Comparison of ENCODE assay signal across 8 mouse cellular contexts in genomic region chr19:11820211-11820610, GRCm38 (mm10). TPM values are rescaled to one million over a fixed set of nuclear protein-coding genes. Genes with fewer than 3 reads are reported as not detected.
DNase-seq lines count a peak whose midpoint lies in the region; ATAC-seq lines count a peak whose summit lies in the region.

No protein-coding gene starts in this region.

- 29% methylated on average over 6 of the region's 6 CpGs for WGBS in intestine, embryonic 15.5 days
- whole genome bisulfite sequencing in neural tube, embryonic 12.5 days: 32% methylated on average over 6 of the region's 6 CpGs

- no peak for ATAC-seq in intestine, embryonic 15.5 days
- peak; percentile 27; the same call in 1 of the 2 replicates for ATAC-seq in neural tube, embryonic 12.5 days (ENCODE audit: low FRiP score, low read depth)

- H3K27ac ChIP-seq in intestine, embryonic 15.5 days: peak overlapping the region; percentile 17; the same call in 1 of the 2 replicates
- H3K27ac ChIP-seq in neural tube, embryonic 12.5 days: no peak overlapping the region

- peaks cover 10% of the 10 kb centered on the region; the same call in 1 of the 2 replicates for H3K4me1 ChIP-seq in intestine, embryonic 15.5 days (replicated peaks)
- peaks cover 11% of the 10 kb centered on the region for H3K4me1 ChIP-seq in neural tube, embryonic 12.5 days

- H3K36me3 ChIP-seq in intestine, embryonic 15.5 days: no peaks in the 10 kb centered on the region
- no peaks in the 10 kb centered on the region for H3K36me3 ChIP-seq in neural tube, embryonic 12.5 days

- no peaks in the 10 kb centered on the region for H3K9me3 ChIP-seq in intestine, embryonic 15.5 days
- H3K9me3 ChIP-seq in neural tube, embryonic 12.5 days: no peaks in the 10 kb centered on the region

- H3K4me2 ChIP-seq in intestine, embryonic 15.5 days (replicated peaks): peak overlapping the region; percentile 89
- peak overlapping the region; percentile 98 for H3K4me2 ChIP-seq in neural tube, embryonic 12.5 days (replicated peaks)

- H3K9ac ChIP-seq in intestine, embryonic 15.5 days: 0 out of 2 replicates have a peak overlapping the region, but pooled peaks have one; percentile 81
- H3K9ac ChIP-seq in neural tube, embryonic 12.5 days: no peak overlapping the region

- H3K27me3 ChIP-seq in intestine, embryonic 15.5 days (replicated peaks): no peaks in the 10 kb centered on the region
- H3K27me3 ChIP-seq in neural tube, embryonic 12.5 days (replicated peaks): peaks cover 43% of the 10 kb centered on the region

- H3K4me3 ChIP-seq in intestine, embryonic 15.5 days (replicated peaks): peak overlapping the region; percentile 90
- H3K4me3 ChIP-seq in neural tube, embryonic 12.5 days: no peak overlapping the region

- DNase-seq in kidney, adult 11 months: peak; percentile 11
- DNase-seq in kidney, adult 9 months: no peak
- DNase-seq in cerebellum, adult 9-11 months: peak; percentile 25
- no peak for DNase-seq in adrenal gland, postnatal 10 days
- no peak for DNase-seq in frontal cortex, postnatal 36 days (ENCODE audit: low spot score in 2 of 2)
- DNase-seq in adrenal gland, adult 2 months: no peak

RNA-seq across cellular contexts. Expression of gene Stx3, which starts 1.0 kb away (rescaled TPM):
- 41.6 and 44.8 TPM in 2 replicates for polyA plus RNA-seq in intestine, embryonic 15.5 days (2015; fragmentation: Nextera tagmentation; extraction: Ambion mirVana)
- polyA plus RNA-seq in neural tube, embryonic 12.5 days (2016; fragmentation: Nextera tagmentation; extraction: Ambion mirVana): 4.7 and 4.9 TPM in 2 replicates
- total RNA-seq in adrenal gland, postnatal 10 days (2021): 1 to 10 TPM; 5.8 to 7.3 TPM
- 1 to 10 TPM; 8.3 to 9.6 TPM for total RNA-seq in adrenal gland, adult 2 months (2021)
- 9.1 and 9.5 TPM in 2 replicates for polyA plus RNA-seq in adrenal gland, adult 2 months (2012; rRNA removed)

RNA-seq across cellular contexts. Expression of gene Olfr1417, which starts 18.8 kb away (rescaled TPM):
- not detected in 2 replicates for polyA plus RNA-seq in intestine, embryonic 15.5 days (2015; fragmentation: Nextera tagmentation; extraction: Ambion mirVana)
- polyA plus RNA-seq in neural tube, embryonic 12.5 days (2016; fragmentation: Nextera tagmentation; extraction: Ambion mirVana): not detected in 2 replicates
- not detected for total RNA-seq in adrenal gland, postnatal 10 days (2021)
- total RNA-seq in adrenal gland, adult 2 months (2021): not detected
- polyA plus RNA-seq in adrenal gland, adult 2 months (2012; rRNA removed): not detected in 2 replicates

RNA-seq across cellular contexts. Expression of gene Olfr1418, which starts 40.7 kb away (rescaled TPM):
- not detected in 2 replicates for polyA plus RNA-seq in intestine, embryonic 15.5 days (2015; fragmentation: Nextera tagmentation; extraction: Ambion mirVana)
- polyA plus RNA-seq in neural tube, embryonic 12.5 days (2016; fragmentation: Nextera tagmentation; extraction: Ambion mirVana): not detected in 2 replicates
- total RNA-seq in adrenal gland, postnatal 10 days (2021): not detected
- total RNA-seq in adrenal gland, adult 2 months (2021): not detected
- not detected in 2 replicates for polyA plus RNA-seq in adrenal gland, adult 2 months (2012; rRNA removed)

RNA-seq across cellular contexts. Expression of gene Mrpl16, which starts 50.0 kb away (rescaled TPM):
- polyA plus RNA-seq in intestine, embryonic 15.5 days (2015; fragmentation: Nextera tagmentation; extraction: Ambion mirVana): 58.3 and 63.8 TPM in 2 replicates
- 42.3 and 44.1 TPM in 2 replicates for polyA plus RNA-seq in neural tube, embryonic 12.5 days (2016; fragmentation: Nextera tagmentation; extraction: Ambion mirVana)
- 10 to 100 TPM; 71.8 to 74.5 TPM for total RNA-seq in adrenal gland, postnatal 10 days (2021)
- 10 to 100 TPM; 56.9 to 75.6 TPM for total RNA-seq in adrenal gland, adult 2 months (2021)
- 9.5 and 10.6 TPM in 2 replicates for polyA plus RNA-seq in adrenal gland, adult 2 months (2012; rRNA removed)

RNA-seq across cellular contexts. Expression of gene Olfr1419, which starts 54.7 kb away (rescaled TPM):
- polyA plus RNA-seq in intestine, embryonic 15.5 days (2015; fragmentation: Nextera tagmentation; extraction: Ambion mirVana): not detected in 2 replicates
- polyA plus RNA-seq in neural tube, embryonic 12.5 days (2016; fragmentation: Nextera tagmentation; extraction: Ambion mirVana): not detected in 2 replicates
- not detected for total RNA-seq in adrenal gland, postnatal 10 days (2021)
- total RNA-seq in adrenal gland, adult 2 months (2021): not detected
- polyA plus RNA-seq in adrenal gland, adult 2 months (2012; rRNA removed): not detected in 2 replicates

Comparison
In these comparisons a context has a peak if more than half of its experiments do, and no peak if none do; other contexts are left out.
1. DNase-seq: peak in kidney, adult 11 months (single experiment) and cerebellum, adult 9-11 months (single experiment); none in kidney, adult 9 months (single experiment), adrenal gland, postnatal 10 days (single experiment), frontal cortex, postnatal 36 days (0 of 2) and adrenal gland, adult 2 months (single experiment).